Mouse (Mus musculus): ENCODE results near the gene Gm28961. TPM values are rescaled to one million over a fixed set of nuclear protein-coding genes. Genes with fewer than 3 reads are reported as not detected.
"Not testable (repeated sequence)": the region's sequence is repeated elsewhere in the genome, so short reads cannot be mapped to it uniquely, and the experiment has no call there.

Gm28961 gene
- not detected for total RNA-seq (2021)
- long read RNA-seq, experiment 1: 0 reads
- long read RNA-seq, experiment 2: 0 reads

DNA sequence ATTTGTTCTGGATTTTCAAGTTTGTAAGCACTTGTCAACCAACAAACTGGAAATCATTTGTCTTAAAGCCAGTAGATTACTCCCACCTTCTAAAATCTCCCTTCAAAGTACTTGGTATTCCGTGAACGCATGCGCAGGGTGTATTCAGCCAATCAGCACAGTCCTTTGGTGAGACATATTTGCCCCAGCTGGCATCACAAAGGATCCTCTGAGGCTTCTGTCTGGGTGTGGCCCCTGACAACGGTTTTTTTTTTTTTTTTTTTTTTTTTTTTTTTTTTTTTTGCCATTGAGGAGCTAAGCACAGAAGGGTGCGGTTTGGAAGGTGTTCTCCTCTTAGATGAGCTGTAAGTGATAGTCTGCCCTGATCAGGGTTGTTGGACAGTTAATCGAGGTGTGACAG lies at the start of gene Gm28961:
TSS of gene Gm28961 (plus strand) at position 301 of the 400 bp plus-strand sequence.
- not testable (repeated sequence) for DNase-seq (ENCODE audit: low spot score in 2 of 2)

Other genes with a start within 250 kb of the Gm28961 start
- gene Gm21943, start 172.0 kb upstream of the Gm28961 start, total RNA-seq (2021): not detected

All from adrenal gland, adult 18-20 months (tissue).